Mouse (Mus musculus) embryonic facial prominence, embryonic 11.5 days (tissue): ENCODE measurements around the gene Borcs6. TPM values are rescaled to one million over a fixed set of nuclear protein-coding genes. Genes with fewer than 3 reads are reported as not detected.
A peak's percentile ranks its signal among the peaks of the same experiment; 100 is the strongest.

Experiments used
- ATAC-seq: fragments of 200-750 bp; cut with Nextera tagmentation; replicated peaks from 2 replicates; pipeline ENCODE4 v1.8.0; 2017; ENCODE audit warnings: low read depth; ENCODE audit not compliant: insufficient number of reproducible peaks, low FRiP score, low TSS enrichment
- DNase-seq: peaks from one replicate; pipeline ENCODE4 v3.0.0-alpha.2; 2015; ENCODE audit warnings: low spot score
- H3K27ac ChIP-seq: fragments of 300-500 bp; sonication (generic); replicated peaks from 2 replicates; pipeline ENCODE4 v1.5.1; 2014; ENCODE audit warnings: mild to moderate bottlenecking, low read depth, low read length, control low read depth
- H3K27me3 ChIP-seq: fragments of 300-500 bp; sonication (generic); 2 replicates; pipeline ENCODE4 v1.6.1; 2014; ENCODE audit warnings: mild to moderate bottlenecking, low read length, moderate library complexity, mixed read lengths; ENCODE audit not compliant: control insufficient read depth, insufficient read depth
- H3K36me3 ChIP-seq: fragments of 300-500 bp; sonication (generic); replicated peaks from 2 replicates; pipeline ENCODE4 v1.6.1; 2014; ENCODE audit warnings: low read depth, mild to moderate bottlenecking, low read length, moderate library complexity, mixed read lengths; ENCODE audit not compliant: control insufficient read depth, insufficient read depth
- H3K4me1 ChIP-seq: fragments of 300-500 bp; sonication (generic); 2 replicates; pipeline ENCODE4 v1.6.1; 2014; ENCODE audit warnings: low read length, mixed read lengths; ENCODE audit not compliant: control insufficient read depth, insufficient read depth
- H3K4me2 ChIP-seq: fragments of 300-500 bp; sonication (generic); 2 replicates; pipeline ENCODE4 v1.6.1; 2014; ENCODE audit warnings: low read depth, mild to moderate bottlenecking, control low read depth, low read length, moderate library complexity
- H3K4me3 ChIP-seq: fragments of 300-500 bp; sonication (generic); 2 replicates; pipeline ENCODE4 v1.5.1; 2014; ENCODE audit warnings: low read depth, low read length, control low read depth
- H3K9ac ChIP-seq: fragments of 300-500 bp; sonication (generic); replicated peaks from 2 replicates; pipeline ENCODE4 v1.6.1; 2014; ENCODE audit warnings: mild to moderate bottlenecking, control low read depth, low read length
- H3K9me3 ChIP-seq: fragments of 300-500 bp; sonication (generic); replicated peaks from 2 replicates; pipeline ENCODE4 v1.6.1; 2016; ENCODE audit warnings: mild to moderate bottlenecking, low read length, inconsistent platforms, mixed read lengths; ENCODE audit not compliant: control insufficient read depth
- WGBS: fragments of 180-500 bp; shearing (Covaris S2); extraction: QIAGEN DNeasy Blood & Tissue Kit; methylation state at CpG from one replicate; pipeline ENCODE4 v1.1.7; 2014; 5-methylcytosine and 5-hydroxymethylcytosine counted together
- polyA plus RNA-seq: library from polyadenylated mRNA; unstranded; fragments of >200 nt; fragmentation: Nextera tagmentation; extraction: Ambion mirVana; gene quantifications from 2 replicates; pipeline ENCODE4 v1.2.1, GENCODE M21; 2014

Gene Borcs6
- polyA plus RNA-seq, 1 experiment from 2014 or later = 6.4 TPM

- ATAC-seq (no peak), DNase-seq (no peak)
- WGBS = 77% methylated on average over 3 of the region's 3 CpGs
- no peak overlapping the region for H3K4me3 ChIP-seq
- no peaks in the 10 kb centered on the region for H3K4me1 ChIP-seq
- no peak overlapping the region for H3K4me2 ChIP-seq
- H3K36me3 ChIP-seq = peaks cover 6% of the 10 kb centered on the region; the same call in 1 of the 2 replicates
- no peak overlapping the region for H3K27ac ChIP-seq
- H3K9ac ChIP-seq = no peak overlapping the region
- H3K27me3 ChIP-seq = no peaks in the 10 kb centered on the region
- H3K9me3 ChIP-seq = no peaks in the 10 kb centered on the region
Observed at GRCm38 (mm10) chr11:69053848-69054247, 5.7 kb upstream of the Borcs6 start.

- H3K9me3 ChIP-seq = no peaks in the 10 kb centered on the region
- H3K4me1 ChIP-seq = no peaks in the 10 kb centered on the region
- H3K36me3 ChIP-seq = no peaks in the 10 kb centered on the region
- no peaks in the 10 kb centered on the region for H3K27me3 ChIP-seq
- no peak overlapping the region for H3K4me3 ChIP-seq
- H3K9ac ChIP-seq = no peak overlapping the region
- 73% methylated on average over 2 of the region's 2 CpGs for WGBS
- H3K27ac ChIP-seq = no peak overlapping the region
- no peak for DNase-seq
- peak overlapping the region; percentile 45 for H3K4me2 ChIP-seq
- ATAC-seq = no peak
Observed at GRCm38 (mm10) chr11:69058265-69058664, 1.3 kb upstream of the Borcs6 start.

GRCm38 (mm10) chr11:69058729-69059356, 674 bp upstream of the Borcs6 start:
- no peaks in the 10 kb centered on the region for H3K9me3 ChIP-seq
- no peak overlapping the region; the same call in 1 of the 2 replicates for H3K27ac ChIP-seq
- peak overlapping the region; percentile 35 for H3K9ac ChIP-seq
- ATAC-seq (no peak), DNase-seq (no peak)
- H3K27me3 ChIP-seq = no peaks in the 10 kb centered on the region
- WGBS = 1% methylated on average over 19 of the region's 19 CpGs
- peak overlapping the region; percentile 45 for H3K4me2 ChIP-seq
- H3K4me3 ChIP-seq = peak overlapping the region; percentile 76
- no peaks in the 10 kb centered on the region for H3K36me3 ChIP-seq
- H3K4me1 ChIP-seq = no peaks in the 10 kb centered on the region

DNA sequence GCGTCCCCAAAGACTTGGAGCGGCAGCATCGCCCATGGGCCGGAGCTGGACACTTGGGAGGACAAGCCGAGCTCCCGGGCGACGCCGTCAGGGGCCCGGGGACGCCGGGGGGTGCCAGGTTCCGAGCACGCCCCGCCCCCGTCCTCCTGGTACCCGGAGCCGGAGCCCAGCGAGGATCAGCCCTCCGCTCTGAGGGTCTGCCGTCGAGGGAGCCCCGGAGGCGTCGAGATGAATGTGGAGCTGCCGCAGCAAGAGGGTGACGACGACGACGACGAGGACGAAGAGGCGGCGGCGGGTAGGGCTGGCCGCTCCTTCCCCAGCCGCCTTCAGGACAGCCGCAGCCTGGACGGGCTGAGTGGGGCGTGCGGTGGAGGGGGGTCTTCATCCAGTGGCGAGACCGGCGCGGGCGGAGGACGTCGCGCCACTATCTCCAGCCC, 476 bp downstream of the Borcs6 start:
- DNase-seq = peak; percentile 56

GRCm38 (mm10) chr11:69060448-69061254, 1.1 kb downstream of the Borcs6 start:
- ATAC-seq = no peak
- Histone ChIP-seq H3K36me3 (no peaks in the 10 kb centered on the region), H3K4me3 (peak overlapping the region; percentile 76), H3K27ac (no peak overlapping the region; the same call in 1 of the 2 replicates), H3K4me2 (peak overlapping the region; percentile 89), H3K9ac (peak overlapping the region; percentile 78), H3K4me1 (no peaks in the 10 kb centered on the region), H3K27me3 (no peaks in the 10 kb centered on the region), H3K9me3 (no peaks in the 10 kb centered on the region)
- under 1% methylated on average over 40 of the region's 40 CpGs for WGBS
- DNase-seq = peak; percentile 28

More for the DNA sequence above, 476 bp downstream of the Borcs6 start:
- H3K9me3 ChIP-seq = no peaks in the 10 kb centered on the region
- peak overlapping the region; percentile 31 for H3K27ac ChIP-seq
- WGBS = under 1% methylated on average over 43 of the region's 49 CpGs
- no peak; the same call in 1 of the 2 replicates for ATAC-seq
- H3K4me2 ChIP-seq = peak overlapping the region; percentile 89
- peak overlapping the region; percentile 78 for H3K9ac ChIP-seq
- no peaks in the 10 kb centered on the region for H3K36me3 ChIP-seq
- no peaks in the 10 kb centered on the region for H3K4me1 ChIP-seq
- H3K27me3 ChIP-seq = no peaks in the 10 kb centered on the region
- H3K4me3 ChIP-seq = peak overlapping the region; percentile 76

GRCm38 (mm10) chr11:69061255-69061912, 1.9 kb downstream of the Borcs6 start:
- H3K4me3 ChIP-seq = peak overlapping the region; percentile 76
- H3K9me3 ChIP-seq = no peaks in the 10 kb centered on the region
- DNase-seq = no peak
- no peaks in the 10 kb centered on the region for H3K36me3 ChIP-seq
- H3K27ac ChIP-seq = no peak overlapping the region
- 5% methylated on average over 17 of the region's 17 CpGs for WGBS
- no peak overlapping the region for H3K9ac ChIP-seq
- peak overlapping the region; percentile 89 for H3K4me2 ChIP-seq
- H3K4me1 ChIP-seq = no peaks in the 10 kb centered on the region
- no peak for ATAC-seq
- H3K27me3 ChIP-seq = no peaks in the 10 kb centered on the region

- ATAC-seq = no peak
- H3K27me3 ChIP-seq = no peaks in the 10 kb centered on the region
- no peaks in the 10 kb centered on the region for H3K4me1 ChIP-seq
- no peaks in the 10 kb centered on the region for H3K9me3 ChIP-seq
- peak; percentile 83 for DNase-seq
- WGBS = under 1% methylated on average over 17 of the region's 17 CpGs
- H3K4me3 ChIP-seq = peak overlapping the region; percentile 69
- no peak overlapping the region for H3K9ac ChIP-seq
- H3K4me2 ChIP-seq = peak overlapping the region; percentile 44
- H3K27ac ChIP-seq = no peak overlapping the region
- H3K36me3 ChIP-seq = no peaks in the 10 kb centered on the region
Observed at GRCm38 (mm10) chr11:69062194-69062760, 2.8 kb downstream of the Borcs6 start.
